Comparison of ENCODE assay signal across 10 mouse cellular contexts in the genomic region with DNA sequence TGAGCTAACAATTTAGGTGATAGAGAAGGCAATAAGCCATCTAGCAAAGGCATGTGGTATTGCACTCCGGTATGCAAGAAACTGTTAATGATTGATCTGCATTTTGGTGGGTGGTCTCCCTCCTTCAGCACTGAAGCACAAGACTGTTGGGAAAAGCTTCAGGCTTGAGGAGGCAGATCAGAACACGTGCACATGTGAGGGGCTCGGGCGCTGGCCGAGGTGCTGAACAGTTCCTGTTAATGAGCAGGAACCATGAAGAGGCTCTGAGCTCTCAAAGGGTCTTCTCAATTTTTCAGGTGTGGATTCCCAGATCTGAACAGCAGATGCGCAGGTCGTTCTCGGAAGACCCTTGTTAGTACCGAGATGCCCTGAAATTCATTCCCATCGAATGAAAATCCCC. TPM values are rescaled to one million over a fixed set of nuclear protein-coding genes. Genes with fewer than 3 reads are reported as not detected.
DNase-seq lines count a peak whose midpoint lies in the region; ATAC-seq lines count a peak whose summit lies in the region.
"Had no signal": no experiment of that assay in that cellular context is flagged by ENCODE, and none has a peak within 500 bp of the region (broad histone marks: within the 10 kb centered on the region; RNA-seq: fewer than 3 reads in every experiment).

No protein-coding gene starts in this region.

- ATAC-seq in forebrain, embryonic 15.5 days (replicated peaks): no peak
- no peak for ATAC-seq in limb, embryonic 11.5 days (ENCODE audit: insufficient number of reproducible peaks, low FRiP score, low TSS enrichment, low read depth)
- no peak for ATAC-seq in megakaryocyte, adult 5-6 weeks (ENCODE audit: poor library complexity, severe bottlenecking)
- ATAC-seq: Patski had no signal

- 5% methylated on average over 10 of the region's 10 CpGs for WGBS in heart, embryonic 10.5 days
- 5% methylated on average over 10 of the region's 10 CpGs for WGBS in forebrain, embryonic 15.5 days
- WGBS in limb, embryonic 11.5 days: 4% methylated on average over 10 of the region's 10 CpGs

- no peaks in the 10 kb centered on the region for H3K9me3 ChIP-seq in heart, embryonic 10.5 days
- H3K9me3 ChIP-seq in forebrain, embryonic 15.5 days: no peaks in the 10 kb centered on the region
- H3K9me3 ChIP-seq in limb, embryonic 11.5 days (ENCODE audit: control insufficient read depth, low read length): no peaks in the 10 kb centered on the region

- H3K4me1 ChIP-seq in heart, embryonic 10.5 days: peaks cover 14% of the 10 kb centered on the region
- H3K4me1 ChIP-seq in forebrain, embryonic 15.5 days: peaks cover 26% of the 10 kb centered on the region
- peaks cover 7% of the 10 kb centered on the region; the same call in 1 of the 2 replicates for H3K4me1 ChIP-seq in limb, embryonic 11.5 days (ENCODE audit: control insufficient read depth, insufficient read depth, low read length)

- H3K4me3 ChIP-seq in heart, embryonic 10.5 days: no peak overlapping the region
- H3K4me3 ChIP-seq in forebrain, embryonic 15.5 days: no peak overlapping the region
- no peak overlapping the region for H3K4me3 ChIP-seq in limb, embryonic 11.5 days (ENCODE audit: low read depth, low read length)

- no peak overlapping the region for H3K27ac ChIP-seq in heart, embryonic 10.5 days
- H3K27ac ChIP-seq in forebrain, embryonic 15.5 days (replicated peaks): no peak overlapping the region
- H3K27ac ChIP-seq in limb, embryonic 11.5 days (replicated peaks; ENCODE audit: low read depth, low read length): no peak overlapping the region

- H3K27me3 ChIP-seq in heart, embryonic 10.5 days (ENCODE audit: insufficient read depth, poor library complexity, severe bottlenecking): peaks cover 58% of the 10 kb centered on the region
- peaks cover 49% of the 10 kb centered on the region for H3K27me3 ChIP-seq in forebrain, embryonic 15.5 days
- H3K27me3 ChIP-seq in limb, embryonic 11.5 days (ENCODE audit: control insufficient read depth, insufficient read depth, low read length): peaks cover 41% of the 10 kb centered on the region

- DNase-seq in heart, embryonic 10.5 days (ENCODE audit: low spot score): peak; percentile 85
- DNase-seq in heart, adult 9 months (ENCODE audit: low spot score in 2 of 2): no peak
- peak; percentile 72 for DNase-seq in ES-CJ7 (ENCODE audit: low read depth, low spot score)
- peak; percentile 89 for DNase-seq in limb, embryonic 11.5 days (ENCODE audit: low spot score)
- peak; percentile 79 for DNase-seq in testis, postnatal 10 days (ENCODE audit: low spot score)
- no peak for DNase-seq in spleen, adult 12 weeks (ENCODE audit: low spot score)

- no peaks in the 10 kb centered on the region for H3K36me3 ChIP-seq in heart, embryonic 10.5 days
- H3K36me3 ChIP-seq in forebrain, embryonic 15.5 days: no peaks in the 10 kb centered on the region
- H3K36me3 ChIP-seq in limb, embryonic 11.5 days (ENCODE audit: control insufficient read depth, insufficient read depth, low read length): no peaks in the 10 kb centered on the region

- no peak overlapping the region for H3K9ac ChIP-seq in forebrain, embryonic 15.5 days (replicated peaks)
- H3K9ac ChIP-seq in limb, embryonic 11.5 days (ENCODE audit: low read length): no peak overlapping the region

- H3K4me2 ChIP-seq in forebrain, embryonic 15.5 days (replicated peaks): 0 out of 2 replicates have a peak overlapping the region, but pooled peaks have one; percentile 91
- no peak overlapping the region for H3K4me2 ChIP-seq in limb, embryonic 11.5 days (ENCODE audit: low read depth, severe bottlenecking)

RNA-seq across cellular contexts. Expression of gene Ghsr, which starts 1.0 kb away (rescaled TPM):
- polyA plus RNA-seq in heart, embryonic 10.5 days (2016; fragmentation: Nextera tagmentation; extraction: Ambion mirVana): not detected in 2 replicates
- polyA plus RNA-seq in forebrain, embryonic 15.5 days (2015; fragmentation: Nextera tagmentation; extraction: Ambion mirVana): 0.05 TPM in 1 of 2 replicates, not detected in the other
- not detected in 2 replicates for polyA plus RNA-seq in limb, embryonic 11.5 days (2014; fragmentation: Nextera tagmentation; extraction: Ambion mirVana)
- total RNA-seq in megakaryocyte, adult 5-6 weeks (2015): not detected in 2 replicates
- total RNA-seq in megakaryocyte, adult 5-6 weeks (2017): not detected in 2 replicates
- total RNA-seq: gastrocnemius, postnatal 4 days had no signal
- polyA plus RNA-seq: Patski had no signal

RNA-seq across cellular contexts. Expression of gene Tnfsf10, which starts 53.3 kb away (rescaled TPM):
- polyA plus RNA-seq in heart, embryonic 10.5 days (2016; fragmentation: Nextera tagmentation; extraction: Ambion mirVana): not detected in 2 replicates
- polyA plus RNA-seq in forebrain, embryonic 15.5 days (2015; fragmentation: Nextera tagmentation; extraction: Ambion mirVana): 0.10 and 0.17 TPM in 2 replicates
- 0.04 TPM in 1 of 2 replicates, not detected in the other for polyA plus RNA-seq in limb, embryonic 11.5 days (2014; fragmentation: Nextera tagmentation; extraction: Ambion mirVana)
- total RNA-seq in megakaryocyte, adult 5-6 weeks (2015): 1.0 and 1.1 TPM in 2 replicates
- 1.5 and 1.6 TPM in 2 replicates for total RNA-seq in megakaryocyte, adult 5-6 weeks (2017)

Comparison
In these comparisons a context has a peak if more than half of its experiments do, and no peak if none do; other contexts are left out.
1. DNase-seq: peak in heart, embryonic 10.5 days (single experiment), ES-CJ7 (single experiment), limb, embryonic 11.5 days (single experiment) and testis, postnatal 10 days (single experiment); none in heart, adult 9 months (0 of 2) and spleen, adult 12 weeks (single experiment).